Mouse (Mus musculus) G1E-ER4 (cell line): ENCODE data around the gene Wdr70. TPM values are rescaled to one million over a fixed set of nuclear protein-coding genes. Genes with fewer than 3 reads are reported as not detected.

Experiments
- GATA1 ChIP-seq: IDR thresholded peaks from one replicate; pipeline ENCODE4 v1.8.0; 2012; ENCODE audit warnings: low read length, inconsistent platforms
- polyA plus RNA-seq: library from polyadenylated mRNA; stranded (reverse); fragments of >175 nt; gene quantifications from 2 replicates; pipeline ENCODE4 v1.2.3, GENCODE M21; 2012

Wdr70 gene
- polyA plus RNA-seq, 1 experiment, result 43.4 TPM

DNA sequence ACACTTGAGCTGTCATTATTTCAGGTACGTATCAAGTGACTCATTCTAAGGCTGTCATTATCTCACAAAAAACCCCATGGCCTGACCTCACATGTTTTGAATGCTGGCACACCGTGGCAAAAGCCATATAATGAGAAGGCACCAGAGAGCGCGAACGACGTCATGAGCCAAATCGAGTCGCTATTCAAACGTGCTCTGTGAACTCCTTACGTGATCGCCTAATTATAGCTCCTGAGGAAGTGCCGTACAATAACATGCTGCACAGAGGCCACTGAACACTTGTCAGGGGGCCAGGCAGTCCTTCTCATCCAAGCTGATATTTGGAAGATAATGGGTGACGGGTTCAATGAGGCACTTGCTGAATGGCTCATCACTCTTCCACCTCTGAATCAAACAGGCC, 241.6 kb downstream of the Wdr70 start:
- no peak for TF ChIP-seq GATA1

DNA sequence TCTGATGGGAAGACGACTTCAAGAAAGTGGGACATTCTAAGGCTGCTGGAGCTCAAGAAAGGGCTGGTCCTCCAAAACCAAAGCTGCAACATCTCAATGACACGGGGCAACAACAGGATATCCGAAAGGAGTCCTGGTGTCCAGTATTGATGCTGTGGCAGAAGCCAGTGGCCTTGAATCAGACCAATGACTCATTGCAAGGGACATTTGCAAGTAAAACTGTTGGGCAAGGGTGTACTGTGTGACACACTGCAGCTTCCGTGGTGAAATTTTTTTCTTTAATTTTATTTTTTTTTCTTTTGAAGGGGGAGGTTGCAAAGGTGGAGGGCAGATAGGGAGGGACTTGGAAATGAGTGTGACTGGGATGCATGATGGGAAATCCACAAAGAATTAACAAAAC, 256.6 kb downstream of the Wdr70 start:
- no peak for TF ChIP-seq GATA1

DNA sequence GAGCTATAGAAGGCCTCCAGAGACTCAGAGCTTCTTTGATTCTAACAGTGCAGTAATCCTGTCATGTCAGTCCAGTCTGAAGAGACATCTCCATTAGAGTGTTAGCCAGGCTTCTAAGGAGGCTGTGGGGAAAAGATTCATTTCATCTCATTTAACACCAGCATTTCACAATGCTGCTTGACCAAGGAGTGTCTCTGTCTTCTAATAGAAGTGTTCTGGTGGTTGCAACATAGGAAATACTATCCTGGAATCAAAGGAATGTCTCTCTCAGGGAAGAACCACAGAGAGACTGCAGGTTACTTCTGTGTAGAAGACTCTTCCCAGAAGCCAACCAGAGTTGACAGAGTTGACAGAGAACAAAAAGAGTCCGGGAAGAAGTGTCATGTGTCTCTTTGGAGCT, 257.3 kb downstream of the Wdr70 start:
- TF ChIP-seq GATA1, result no peak

GRCm38 (mm10) chr15:7838921-7839309, 260.1 kb downstream of the Wdr70 start:
- TF ChIP-seq GATA1, result no peak

DNA sequence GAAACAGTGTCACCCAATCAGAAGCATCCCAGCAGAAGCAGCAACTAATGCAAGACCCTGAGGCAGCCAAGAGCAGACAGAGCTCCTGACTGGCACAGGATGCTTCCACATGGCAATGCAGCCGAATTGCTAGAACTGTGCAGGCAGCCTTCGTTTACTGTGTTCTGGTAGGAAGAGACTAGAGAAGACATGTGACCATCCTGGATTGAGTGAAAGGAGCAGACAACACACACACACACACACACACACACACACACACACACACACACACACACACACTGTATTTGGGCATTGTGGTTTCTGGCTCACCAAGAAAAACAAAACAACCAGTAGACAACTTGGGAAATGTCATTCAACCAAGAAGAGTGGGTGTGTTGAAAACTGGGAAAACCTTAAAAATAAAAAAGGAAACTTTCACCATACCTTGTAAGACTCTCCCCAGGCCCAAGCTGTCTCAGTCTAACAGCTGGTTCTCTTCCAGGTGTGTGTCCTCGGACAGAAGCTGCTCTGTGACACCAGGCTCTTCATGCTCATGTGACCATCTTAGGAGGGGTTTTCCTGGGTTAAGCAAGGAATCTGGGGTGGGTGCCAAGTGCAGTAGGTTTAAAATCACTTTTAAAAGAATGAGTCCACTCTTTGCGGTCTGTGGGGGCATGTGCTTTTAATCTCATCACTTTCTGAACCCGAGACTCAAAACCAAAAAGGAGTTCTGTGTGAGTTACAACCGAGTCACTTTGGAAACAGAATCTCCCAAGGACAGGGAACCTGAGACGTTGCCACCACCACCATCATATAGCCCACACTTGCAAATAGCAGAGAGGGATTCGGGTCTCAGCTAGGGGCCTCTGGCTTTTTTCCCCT, 260.7 kb downstream of the Wdr70 start:
- no peak for TF ChIP-seq GATA1

DNA sequence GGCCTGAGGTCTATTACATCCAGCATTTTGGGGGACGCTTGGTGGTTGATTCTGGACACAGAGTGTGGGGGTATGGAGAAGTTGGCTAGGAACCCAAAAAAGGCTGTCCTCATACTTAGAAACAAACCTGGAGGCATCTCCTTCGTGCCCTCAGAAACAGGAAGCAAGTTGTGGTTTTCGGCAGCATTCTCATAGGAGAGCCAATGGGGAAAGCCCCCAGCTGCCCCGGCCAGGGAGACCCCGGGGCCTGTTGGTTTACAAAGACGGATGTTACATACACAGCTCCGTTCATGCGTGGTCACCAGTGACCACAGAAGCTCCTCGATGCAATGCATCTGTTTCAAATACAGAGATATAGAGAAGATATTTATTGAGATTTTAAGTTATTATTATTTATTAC, 263.6 kb downstream of the Wdr70 start:
- no peak for TF ChIP-seq GATA1

DNA sequence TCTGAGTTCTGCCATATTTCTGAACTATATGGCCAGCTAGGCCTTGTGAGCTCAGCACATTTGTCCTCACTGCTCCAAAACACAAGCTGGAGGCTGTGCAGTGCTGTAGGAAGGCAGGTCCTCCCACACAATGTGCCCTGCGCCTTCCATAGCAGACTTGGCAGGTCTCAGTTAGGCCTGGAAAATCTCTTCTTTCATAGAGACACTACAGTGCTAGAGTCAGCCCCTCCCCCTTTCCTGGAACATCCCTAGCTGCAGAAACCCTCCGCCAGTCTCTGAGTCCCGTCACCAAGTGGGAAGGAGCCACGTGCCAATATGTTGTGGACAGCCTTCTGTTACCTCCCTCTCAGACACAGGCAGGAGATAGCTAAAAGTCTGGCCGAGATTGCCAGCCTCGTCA, 273.5 kb downstream of the Wdr70 start:
- TF ChIP-seq GATA1, result no peak

DNA sequence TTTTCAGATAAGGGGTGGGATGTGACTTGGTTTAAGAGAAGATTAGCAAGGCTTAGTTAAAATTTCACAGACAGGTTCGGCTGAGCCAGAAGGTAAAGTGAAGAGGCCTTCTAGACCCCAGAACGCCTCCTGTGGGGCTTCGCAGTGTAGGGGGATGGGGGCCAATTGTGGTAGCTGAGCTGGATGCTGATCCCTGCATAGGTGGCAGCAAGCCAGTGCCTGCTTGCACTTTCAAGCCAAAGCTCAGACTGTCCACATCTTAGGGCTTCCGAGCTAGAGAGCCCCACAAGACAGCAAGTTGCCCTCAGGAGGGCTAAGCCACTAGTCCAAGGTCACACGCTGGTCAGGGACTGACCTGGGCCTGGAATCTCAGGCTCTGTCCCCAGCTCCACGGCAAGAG, 275.1 kb downstream of the Wdr70 start:
- TF ChIP-seq GATA1, result no peak

Other genes starting within 250 kb of the Wdr70 start
- 2.0 and 6.0 TPM in 2 replicates for gene Nup155, start 10.1 kb upstream of the Wdr70 start, polyA plus RNA-seq
- gene Cplane1, start 69.9 kb upstream of the Wdr70 start, polyA plus RNA-seq, result 0.65 and 0.67 TPM in 2 replicates